In the genomic region with DNA sequence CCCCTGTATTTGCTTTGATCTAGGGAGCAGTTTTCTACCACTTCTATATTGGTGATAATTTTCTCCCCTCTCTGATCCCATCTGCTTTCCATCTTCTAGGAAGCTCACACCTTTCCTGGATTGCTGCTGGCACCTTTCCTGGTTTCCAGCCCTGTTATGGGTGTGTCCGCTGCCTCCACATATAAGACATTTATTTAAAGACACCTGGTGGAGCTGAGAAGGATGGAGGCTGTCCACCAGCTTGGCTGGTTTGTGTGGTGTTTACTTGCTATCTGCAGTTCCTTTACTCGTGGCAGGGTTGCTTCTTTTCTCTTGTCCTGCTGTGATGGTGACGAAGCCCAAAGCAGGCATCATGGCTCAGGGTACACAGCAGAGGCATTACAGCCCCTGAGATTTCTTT, we compare ENCODE assay signal across 26 mouse cellular contexts.
DNase-seq lines count a peak whose midpoint lies in the region; ATAC-seq lines count a peak whose summit lies in the region.
"Had no signal": no experiment of that assay in that cellular context is flagged by ENCODE, and none has a peak within 500 bp of the region (broad histone marks: within the 10 kb centered on the region; RNA-seq: fewer than 3 reads in every experiment).

No protein-coding gene starts in this region.

- H3K4me2 ChIP-seq in midbrain, embryonic 11.5 days = no peak overlapping the region
- H3K4me2 ChIP-seq in midbrain, embryonic 13.5 days (replicated peaks) = no peak overlapping the region
- H3K4me2 ChIP-seq: embryonic facial prominence, embryonic 12.5 days; embryonic facial prominence, embryonic 15.5 days; heart, embryonic 12.5 days; heart, embryonic 15.5 days; hindbrain, embryonic 13.5 days had no signal

- no peak for DNase-seq in frontal cortex, postnatal 10 days (ENCODE audit: low spot score in 2 of 2)
- peak; percentile 21 for DNase-seq in layer of hippocampus, adult 9-11 months
- no peak for DNase-seq in layer of hippocampus, adult 11-12 months (ENCODE audit: low spot score)
- peak; percentile 57 for DNase-seq in midbrain, embryonic 11.5 days (ENCODE audit: low spot score, missing footprints)
- no peak for DNase-seq in retina, postnatal 1 day
- DNase-seq: adrenal gland, adult 8-10 months; adrenal gland, postnatal 25 days; cerebellum, adult 18-20 months; cerebellum, adult 9-10 months; cerebellum, postnatal 14 days; forebrain, postnatal 0 days; gastrocnemius, postnatal 25 days; heart, adult 18-20 months; heart, postnatal 10 days; heart, postnatal 36 days had no signal

- no peaks in the 10 kb centered on the region for H3K27me3 ChIP-seq in midbrain, embryonic 11.5 days (ENCODE audit: control insufficient read depth, insufficient read depth, low read length)
- no peaks in the 10 kb centered on the region for H3K27me3 ChIP-seq in midbrain, embryonic 13.5 days
- H3K27me3 ChIP-seq: embryonic facial prominence, embryonic 12.5 days; embryonic facial prominence, embryonic 15.5 days; heart, embryonic 15.5 days; hindbrain, embryonic 13.5 days had no signal

- WGBS in midbrain, embryonic 11.5 days = 80% methylated on average over 3 of the region's 3 CpGs
- WGBS in midbrain, embryonic 13.5 days = 77% methylated on average over 3 of the region's 3 CpGs

- ATAC-seq in frontal cortex, adult (ENCODE audit: low TSS enrichment) = peak; percentile 32; the same call in 1 of the 2 replicates
- ATAC-seq in midbrain, embryonic 11.5 days (ENCODE audit: low FRiP score) = no peak
- ATAC-seq in midbrain, embryonic 13.5 days = no peak
- ATAC-seq: activated CD4-positive, CD25-positive, alpha-beta regulatory T cell, adult 4 months; forebrain, embryonic 14.5 days; forebrain, postnatal 0 days; hindbrain, embryonic 16.5 days had no signal

- no peaks in the 10 kb centered on the region for H3K9me3 ChIP-seq in midbrain, embryonic 11.5 days (ENCODE audit: control insufficient read depth, low read length)
- no peaks in the 10 kb centered on the region for H3K9me3 ChIP-seq in midbrain, embryonic 13.5 days
- H3K9me3 ChIP-seq: embryonic facial prominence, embryonic 12.5 days; embryonic facial prominence, embryonic 15.5 days; heart, embryonic 12.5 days; heart, embryonic 15.5 days; hindbrain, embryonic 10.5 days; hindbrain, embryonic 13.5 days had no signal

- no peak overlapping the region for H3K27ac ChIP-seq in midbrain, embryonic 11.5 days (ENCODE audit: low read depth, low read length)
- no peak overlapping the region for H3K27ac ChIP-seq in midbrain, embryonic 13.5 days
- H3K27ac ChIP-seq: embryonic facial prominence, embryonic 12.5 days; embryonic facial prominence, embryonic 15.5 days; heart, embryonic 15.5 days; hindbrain, embryonic 10.5 days; hindbrain, embryonic 13.5 days had no signal

- no peaks in the 10 kb centered on the region for H3K36me3 ChIP-seq in midbrain, embryonic 11.5 days (ENCODE audit: control insufficient read depth, insufficient read depth, low read length)
- H3K36me3 ChIP-seq in midbrain, embryonic 13.5 days = no peaks in the 10 kb centered on the region
- H3K36me3 ChIP-seq: embryonic facial prominence, embryonic 12.5 days; embryonic facial prominence, embryonic 15.5 days; heart, embryonic 12.5 days; heart, embryonic 15.5 days; hindbrain, embryonic 10.5 days; hindbrain, embryonic 13.5 days had no signal

- no peak overlapping the region for H3K9ac ChIP-seq in midbrain, embryonic 11.5 days (ENCODE audit: low read length)
- H3K9ac ChIP-seq in midbrain, embryonic 13.5 days (replicated peaks) = no peak overlapping the region
- H3K9ac ChIP-seq: embryonic facial prominence, embryonic 12.5 days; embryonic facial prominence, embryonic 15.5 days; forebrain, postnatal 0 days; heart, embryonic 12.5 days; heart, embryonic 15.5 days; hindbrain, embryonic 13.5 days had no signal

- no peak overlapping the region for H3K4me3 ChIP-seq in midbrain, embryonic 11.5 days (ENCODE audit: low read depth, low read length)
- H3K4me3 ChIP-seq in midbrain, embryonic 13.5 days (replicated peaks) = no peak overlapping the region
- H3K4me3 ChIP-seq: embryonic facial prominence, embryonic 12.5 days; embryonic facial prominence, embryonic 15.5 days; heart, embryonic 12.5 days; heart, embryonic 15.5 days; hindbrain, embryonic 10.5 days; hindbrain, embryonic 13.5 days had no signal

- no peaks in the 10 kb centered on the region for H3K4me1 ChIP-seq in midbrain, embryonic 11.5 days (ENCODE audit: control insufficient read depth, insufficient read depth, low read length)
- peaks cover 7% of the 10 kb centered on the region; the same call in 1 of the 2 replicates for H3K4me1 ChIP-seq in midbrain, embryonic 13.5 days (replicated peaks)
- H3K4me1 ChIP-seq: heart, embryonic 12.5 days; heart, embryonic 15.5 days; hindbrain, embryonic 10.5 days had no signal

Comparison
In these comparisons a context has a peak if more than half of its experiments do, and no peak if none do; other contexts are left out.
1. DNase-seq: peak in layer of hippocampus, adult 9-11 months (single experiment) and midbrain, embryonic 11.5 days (single experiment); none in frontal cortex, postnatal 10 days (0 of 2), layer of hippocampus, adult 11-12 months (single experiment) and retina, postnatal 1 day (single experiment).